Mouse (Mus musculus): ENCODE data around the gene E2f2. TPM values are rescaled to one million over a fixed set of nuclear protein-coding genes. Genes with fewer than 3 reads are reported as not detected.
A peak's percentile ranks its signal among the peaks of the same experiment; 100 is the strongest.

E2f2 gene
- polyA plus RNA-seq, 1 experiment from 2014 or later = 8.0 TPM

GRCm38 (mm10) chr4:136238669-136239068, 66.5 kb downstream of the E2f2 start:
- Histone ChIP-seq H3K27me3 (ENCODE audit: control insufficient read depth, insufficient read depth, low read length) (peaks cover 13% of the 10 kb centered on the region), H3K4me3 (ENCODE audit: low read depth, low read length) (no peak overlapping the region), H3K4me2 (no peak overlapping the region; the same call in 1 of the 2 replicates), H3K27ac (ENCODE audit: low read depth, low read length) (no peak overlapping the region), H3K9me3 (ENCODE audit: control insufficient read depth, low read length) (no peaks in the 10 kb centered on the region), H3K36me3 (ENCODE audit: control insufficient read depth, insufficient read depth, low read length) (no peaks in the 10 kb centered on the region), H3K9ac (ENCODE audit: low read length) (no peak overlapping the region), H3K4me1 (ENCODE audit: control insufficient read depth, insufficient read depth, low read length) (peaks cover 13% of the 10 kb centered on the region)
- no peak for DNase-seq (ENCODE audit: low spot score, missing footprints)
- no peak for ATAC-seq (ENCODE audit: low FRiP score)
- 17% methylated on average over 13 of the region's 13 CpGs for WGBS

- no peaks in the 10 kb centered on the region for H3K36me3 ChIP-seq (ENCODE audit: control insufficient read depth, insufficient read depth, low read length)
- WGBS = 76% methylated on average over 9 of the region's 9 CpGs
- ATAC-seq (ENCODE audit: low FRiP score) = no peak
- no peak for DNase-seq (ENCODE audit: low spot score, missing footprints)
- H3K27me3 ChIP-seq (ENCODE audit: control insufficient read depth, insufficient read depth, low read length) = peaks cover 14% of the 10 kb centered on the region
- no peak overlapping the region for H3K27ac ChIP-seq (ENCODE audit: low read depth, low read length)
- H3K9me3 ChIP-seq (ENCODE audit: control insufficient read depth, low read length) = no peaks in the 10 kb centered on the region
- H3K4me3 ChIP-seq (ENCODE audit: low read depth, low read length) = no peak overlapping the region
- H3K9ac ChIP-seq (ENCODE audit: low read length) = no peak overlapping the region
- H3K4me1 ChIP-seq (ENCODE audit: control insufficient read depth, insufficient read depth, low read length) = peaks cover 11% of the 10 kb centered on the region
- H3K4me2 ChIP-seq = no peak overlapping the region
These were observed 66.9 kb downstream of the E2f2 start for GRCm38 (mm10) chr4:136239111-136239510.

DNA sequence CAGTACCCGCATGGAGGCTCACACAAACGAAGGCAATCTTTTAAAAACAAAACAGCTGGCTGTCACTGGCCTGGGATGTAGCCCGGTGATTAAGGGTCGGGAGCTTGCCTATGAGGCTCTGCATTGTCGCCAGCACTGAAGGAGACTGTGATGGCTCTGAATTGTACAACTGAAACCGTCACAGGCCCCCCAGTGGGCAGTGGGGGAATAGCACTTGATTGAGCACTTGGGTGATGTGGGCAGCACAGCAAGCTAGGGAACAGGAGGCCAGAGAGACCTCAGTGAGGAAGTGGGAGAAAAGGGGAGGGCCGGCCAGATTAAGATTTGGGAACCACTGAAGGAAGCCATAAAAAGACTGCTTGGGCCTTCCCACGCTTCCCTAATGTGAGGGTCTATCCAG, 67.4 kb downstream of the E2f2 start:
- H3K4me1 ChIP-seq (ENCODE audit: control insufficient read depth, insufficient read depth, low read length) = peaks cover 11% of the 10 kb centered on the region
- no peaks in the 10 kb centered on the region for H3K9me3 ChIP-seq (ENCODE audit: control insufficient read depth, low read length)
- H3K4me2 ChIP-seq = no peak overlapping the region
- H3K4me3 ChIP-seq (ENCODE audit: low read depth, low read length) = no peak overlapping the region
- DNase-seq (ENCODE audit: low spot score, missing footprints) (peak; percentile 97), ATAC-seq (ENCODE audit: low FRiP score) (no peak)
- 26% methylated on average over 8 of the region's 8 CpGs for WGBS
- H3K9ac ChIP-seq (ENCODE audit: low read length) = no peak overlapping the region
- H3K27ac ChIP-seq (ENCODE audit: low read depth, low read length) = no peak overlapping the region
- H3K27me3 ChIP-seq (ENCODE audit: control insufficient read depth, insufficient read depth, low read length) = peaks cover 15% of the 10 kb centered on the region
- H3K36me3 ChIP-seq (ENCODE audit: control insufficient read depth, insufficient read depth, low read length) = no peaks in the 10 kb centered on the region

- H3K9ac ChIP-seq (ENCODE audit: low read length) = no peak overlapping the region
- 69% methylated on average over 14 of the region's 14 CpGs for WGBS
- peaks cover 11% of the 10 kb centered on the region for H3K4me1 ChIP-seq (ENCODE audit: control insufficient read depth, insufficient read depth, low read length)
- no peak for ATAC-seq (ENCODE audit: low FRiP score)
- no peak overlapping the region for H3K4me3 ChIP-seq (ENCODE audit: low read depth, low read length)
- H3K27me3 ChIP-seq (ENCODE audit: control insufficient read depth, insufficient read depth, low read length) = peaks cover 16% of the 10 kb centered on the region
- no peak for DNase-seq (ENCODE audit: low spot score, missing footprints)
- no peak overlapping the region for H3K4me2 ChIP-seq
- H3K9me3 ChIP-seq (ENCODE audit: control insufficient read depth, low read length) = no peaks in the 10 kb centered on the region
- no peaks in the 10 kb centered on the region for H3K36me3 ChIP-seq (ENCODE audit: control insufficient read depth, insufficient read depth, low read length)
- no peak overlapping the region for H3K27ac ChIP-seq (ENCODE audit: low read depth, low read length)
These were observed 67.9 kb downstream of the E2f2 start for GRCm38 (mm10) chr4:136240123-136240522.

GRCm38 (mm10) chr4:136240955-136241354, 68.8 kb downstream of the E2f2 start:
- peaks cover 11% of the 10 kb centered on the region for H3K4me1 ChIP-seq (ENCODE audit: control insufficient read depth, insufficient read depth, low read length)
- H3K27me3 ChIP-seq (ENCODE audit: control insufficient read depth, insufficient read depth, low read length) = peaks cover 22% of the 10 kb centered on the region
- no peaks in the 10 kb centered on the region for H3K9me3 ChIP-seq (ENCODE audit: control insufficient read depth, low read length)
- no peak overlapping the region for H3K9ac ChIP-seq (ENCODE audit: low read length)
- H3K36me3 ChIP-seq (ENCODE audit: control insufficient read depth, insufficient read depth, low read length) = no peaks in the 10 kb centered on the region
- ATAC-seq (ENCODE audit: low FRiP score) (no peak), DNase-seq (ENCODE audit: low spot score, missing footprints) (no peak)
- no peak overlapping the region for H3K4me2 ChIP-seq
- H3K4me3 ChIP-seq (ENCODE audit: low read depth, low read length) = no peak overlapping the region
- 19% methylated on average over 8 of the region's 8 CpGs for WGBS
- no peak overlapping the region for H3K27ac ChIP-seq (ENCODE audit: low read depth, low read length)

- Histone ChIP-seq H3K27me3 (ENCODE audit: control insufficient read depth, insufficient read depth, low read length) (peaks cover 34% of the 10 kb centered on the region), H3K9ac (ENCODE audit: low read length) (no peak overlapping the region), H3K4me3 (ENCODE audit: low read depth, low read length) (no peak overlapping the region), H3K9me3 (ENCODE audit: control insufficient read depth, low read length) (no peaks in the 10 kb centered on the region), H3K27ac (ENCODE audit: low read depth, low read length) (no peak overlapping the region), H3K4me2 (no peak overlapping the region), H3K36me3 (ENCODE audit: control insufficient read depth, insufficient read depth, low read length) (no peaks in the 10 kb centered on the region), H3K4me1 (ENCODE audit: control insufficient read depth, insufficient read depth, low read length) (peaks cover 20% of the 10 kb centered on the region)
- ATAC-seq (ENCODE audit: low FRiP score) (no peak), DNase-seq (ENCODE audit: low spot score, missing footprints) (no peak)
- WGBS = 46% methylated on average over 8 of the region's 8 CpGs
These were observed 70.0 kb downstream of the E2f2 start for GRCm38 (mm10) chr4:136242065-136242703.

GRCm38 (mm10) chr4:136242728-136243127, 70.5 kb downstream of the E2f2 start:
- Histone ChIP-seq H3K36me3 (ENCODE audit: control insufficient read depth, insufficient read depth, low read length) (no peaks in the 10 kb centered on the region), H3K4me2 (no peak overlapping the region), H3K9me3 (ENCODE audit: control insufficient read depth, low read length) (no peaks in the 10 kb centered on the region), H3K27me3 (ENCODE audit: control insufficient read depth, insufficient read depth, low read length) (peaks cover 40% of the 10 kb centered on the region), H3K27ac (ENCODE audit: low read depth, low read length) (no peak overlapping the region), H3K4me1 (ENCODE audit: control insufficient read depth, insufficient read depth, low read length) (peaks cover 26% of the 10 kb centered on the region), H3K9ac (ENCODE audit: low read length) (no peak overlapping the region), H3K4me3 (ENCODE audit: low read depth, low read length) (no peak overlapping the region)
- WGBS = 75% methylated on average over 7 of the region's 7 CpGs
- peak; percentile 80 for DNase-seq (ENCODE audit: low spot score, missing footprints)
- ATAC-seq (ENCODE audit: low FRiP score) = no peak

DNA sequence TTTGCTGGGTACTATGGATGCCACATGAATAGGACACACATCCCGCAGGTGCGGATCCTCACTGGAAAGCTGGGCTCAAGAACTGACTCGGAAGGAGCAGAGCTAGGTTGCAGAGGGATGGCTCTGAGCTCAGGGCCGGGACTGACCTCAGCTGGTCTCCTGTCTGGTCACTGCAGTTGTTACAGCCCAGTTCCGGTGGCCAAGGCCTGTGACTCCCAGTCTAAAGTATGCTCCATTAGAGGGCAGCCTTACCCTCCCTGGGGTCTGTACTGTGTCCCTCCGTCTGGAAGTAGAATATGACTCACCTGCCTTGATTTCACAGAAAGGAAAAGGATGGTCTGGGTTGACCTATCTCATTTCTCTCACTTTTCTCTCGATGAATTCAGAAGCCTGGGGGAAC, 72.0 kb downstream of the E2f2 start:
- Histone ChIP-seq H3K4me1 (ENCODE audit: control insufficient read depth, insufficient read depth, low read length) (peaks cover 32% of the 10 kb centered on the region), H3K4me2 (no peak overlapping the region), H3K9me3 (ENCODE audit: control insufficient read depth, low read length) (no peaks in the 10 kb centered on the region), H3K36me3 (ENCODE audit: control insufficient read depth, insufficient read depth, low read length) (no peaks in the 10 kb centered on the region), H3K9ac (ENCODE audit: low read length) (no peak overlapping the region), H3K27me3 (ENCODE audit: control insufficient read depth, insufficient read depth, low read length) (peaks cover 42% of the 10 kb centered on the region), H3K4me3 (ENCODE audit: low read depth, low read length) (no peak overlapping the region), H3K27ac (ENCODE audit: low read depth, low read length) (no peak overlapping the region)
- DNase-seq (ENCODE audit: low spot score, missing footprints) (no peak), ATAC-seq (ENCODE audit: low FRiP score) (no peak)
- 69% methylated on average over 7 of the region's 7 CpGs for WGBS
